Mouse (Mus musculus) cerebellum, adult 11 months (tissue): ENCODE data around the gene Ppp4c.

ENCODE experiments used
- DNase-seq: peaks from one replicate; pipeline ENCODE4 v3.0.0; 2022

The Ppp4c gene

GRCm38 (mm10) chr7:126801057-126801422 lies 8.7 kb upstream of the Ppp4c start:
- DNase-seq = no peak

DNA sequence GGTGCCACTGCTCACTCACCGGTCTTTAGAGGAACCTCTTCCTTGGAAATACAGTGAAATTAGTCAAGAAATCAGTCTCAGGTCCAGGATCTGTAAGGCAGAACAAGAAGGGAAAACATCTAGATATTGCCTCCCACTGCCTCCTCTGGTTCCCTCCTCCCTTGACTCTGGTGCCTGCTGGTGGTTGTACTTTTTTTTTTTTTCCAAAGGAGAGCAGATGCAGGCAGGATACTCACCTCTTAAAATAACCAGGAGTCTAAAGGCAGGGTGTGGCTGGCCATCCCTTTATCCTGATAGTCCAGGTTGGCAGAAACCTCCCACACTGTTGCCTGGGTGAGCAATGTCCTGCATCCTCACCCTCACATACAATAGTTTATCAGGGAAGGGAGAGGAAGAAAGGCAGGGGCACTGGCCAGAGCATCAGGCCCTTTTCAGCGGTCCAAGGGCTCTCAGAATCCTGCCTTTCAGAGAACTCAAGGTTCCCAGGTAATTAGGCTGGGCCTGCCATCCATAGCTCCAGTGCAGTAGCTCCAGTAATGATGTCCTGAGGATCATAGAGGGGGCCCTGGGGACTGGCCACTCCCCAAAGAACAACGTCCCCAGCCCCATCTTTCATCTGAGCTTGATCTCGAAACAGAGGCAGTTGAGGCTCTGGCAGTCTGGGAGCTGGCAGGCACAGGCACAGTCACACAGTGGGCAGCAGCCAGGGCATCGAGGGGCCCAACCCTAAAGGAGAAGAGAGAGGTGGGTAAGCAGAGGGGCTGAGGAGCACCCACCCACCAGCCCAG lies 8.2 kb upstream of the Ppp4c start:
- no peak for DNase-seq

GRCm38 (mm10) chr7:126799468-126800268 lies 7.4 kb upstream of the Ppp4c start:
- DNase-seq = peak; percentile 76

- DNase-seq = peak; percentile 97
These were observed 6.8 kb upstream of the Ppp4c start for GRCm38 (mm10) chr7:126799050-126799467.

DNA sequence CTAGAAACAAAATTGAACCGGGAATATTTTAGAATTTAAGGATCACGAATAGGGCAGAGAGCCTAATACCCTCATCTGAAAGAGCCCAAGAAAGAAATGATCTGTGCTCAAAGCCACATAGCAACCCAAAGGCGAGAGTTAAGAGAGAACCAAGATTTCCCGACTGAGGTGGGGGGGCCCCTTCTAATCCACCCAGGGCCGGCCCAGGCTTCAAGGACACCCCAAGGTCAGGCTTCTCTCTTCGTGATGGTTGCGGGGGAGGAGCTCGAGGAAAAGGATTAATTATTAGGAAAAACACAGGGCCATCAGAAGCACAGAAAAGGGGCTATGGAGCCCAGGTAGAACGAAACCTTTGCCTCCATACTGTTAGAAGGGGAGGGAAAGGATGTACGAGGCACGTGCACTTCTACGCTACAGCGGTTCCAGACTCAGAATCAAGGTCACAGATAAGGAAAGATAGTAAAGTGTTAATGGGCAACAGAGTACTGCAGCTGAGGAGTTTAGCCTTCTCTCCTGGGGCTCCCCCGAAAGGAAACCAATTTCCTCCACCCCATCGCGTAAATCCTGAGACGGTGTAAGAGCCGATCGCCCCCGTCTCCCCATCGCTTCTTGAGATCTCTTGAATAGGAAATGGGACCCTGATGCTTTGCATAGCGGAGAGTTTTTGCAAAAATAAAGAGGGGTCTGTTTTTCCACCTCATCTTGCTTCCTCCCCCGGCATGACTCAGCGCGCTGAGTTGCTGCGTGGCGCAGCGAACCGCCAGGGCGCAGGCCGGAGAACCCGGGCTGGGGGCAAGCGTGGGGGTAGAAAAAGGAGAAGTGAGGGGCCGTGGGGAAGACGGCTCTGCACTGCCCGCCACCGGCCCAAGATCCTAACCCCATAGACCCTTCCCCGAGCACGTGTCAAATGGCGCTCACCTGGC lies 6.1 kb upstream of the Ppp4c start:
- DNase-seq = peak; percentile 49

DNA sequence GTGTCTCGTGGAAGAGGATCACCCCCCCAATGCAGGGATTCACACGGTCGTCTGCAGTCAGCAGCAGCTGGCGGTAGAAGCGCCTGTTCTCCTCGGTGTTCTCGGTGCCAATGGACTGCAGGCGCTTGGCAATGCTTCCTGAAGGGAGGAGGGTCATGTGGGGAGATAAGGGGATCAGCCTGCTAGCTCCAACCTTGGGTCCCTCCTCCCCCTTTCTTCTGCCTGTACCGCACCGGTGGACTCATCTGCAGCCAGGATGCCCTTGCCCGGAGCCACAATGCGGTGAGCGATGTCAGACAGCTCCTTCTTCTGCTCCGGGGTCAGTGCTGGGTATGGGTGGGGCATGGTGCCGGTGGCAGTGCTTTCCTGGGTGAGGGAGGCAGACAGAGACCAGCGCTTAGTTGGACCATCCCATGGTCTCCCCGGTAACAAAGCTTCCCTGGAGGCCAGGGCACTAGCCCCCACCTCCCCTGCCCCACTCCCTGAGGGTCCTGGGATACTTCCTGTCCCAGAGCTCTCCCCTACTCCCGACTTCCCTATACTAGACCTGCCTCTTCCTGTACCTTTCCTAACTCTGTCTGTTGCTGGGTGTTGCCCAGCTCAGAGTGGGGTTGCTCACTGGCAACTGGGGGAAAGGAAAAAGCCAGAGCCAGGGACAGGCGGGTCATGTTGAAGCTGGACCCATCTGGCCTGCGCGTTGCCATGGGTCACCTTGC lies 5.3 kb upstream of the Ppp4c start, which contains the start of gene Fam57b:
TSS of gene Fam57b (plus strand) at position 258 of the 716 bp plus-strand sequence.
- DNase-seq = peak; percentile 52

DNA sequence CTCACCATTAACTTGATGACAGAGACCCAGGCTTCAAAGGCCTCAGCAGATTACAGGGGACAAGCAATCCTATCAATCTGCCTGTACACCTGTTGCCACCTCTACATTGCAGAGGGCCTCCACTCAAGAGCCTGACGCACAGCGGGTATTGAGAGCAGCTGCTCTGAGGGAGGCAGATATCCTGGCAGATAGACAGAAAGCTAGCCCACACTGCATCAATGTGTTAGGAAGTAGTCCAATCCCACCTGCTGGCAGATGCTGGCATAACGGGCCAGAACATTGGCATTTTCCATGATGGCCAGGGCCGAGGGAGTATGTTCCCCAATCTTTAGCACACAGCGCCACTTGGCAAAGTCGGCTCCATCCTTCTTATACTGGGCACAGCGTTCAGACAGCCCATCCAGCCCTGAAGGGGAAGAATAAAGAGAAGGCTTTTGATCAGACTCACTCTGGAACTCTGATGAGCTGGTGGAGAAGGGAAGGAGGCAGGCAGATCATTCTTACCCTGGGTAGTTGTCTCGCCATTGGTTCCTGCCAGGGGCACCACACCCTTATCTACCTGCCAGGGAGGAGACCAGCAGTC lies 4.1 kb upstream of the Ppp4c start:
- peak; percentile 64 for DNase-seq

DNA sequence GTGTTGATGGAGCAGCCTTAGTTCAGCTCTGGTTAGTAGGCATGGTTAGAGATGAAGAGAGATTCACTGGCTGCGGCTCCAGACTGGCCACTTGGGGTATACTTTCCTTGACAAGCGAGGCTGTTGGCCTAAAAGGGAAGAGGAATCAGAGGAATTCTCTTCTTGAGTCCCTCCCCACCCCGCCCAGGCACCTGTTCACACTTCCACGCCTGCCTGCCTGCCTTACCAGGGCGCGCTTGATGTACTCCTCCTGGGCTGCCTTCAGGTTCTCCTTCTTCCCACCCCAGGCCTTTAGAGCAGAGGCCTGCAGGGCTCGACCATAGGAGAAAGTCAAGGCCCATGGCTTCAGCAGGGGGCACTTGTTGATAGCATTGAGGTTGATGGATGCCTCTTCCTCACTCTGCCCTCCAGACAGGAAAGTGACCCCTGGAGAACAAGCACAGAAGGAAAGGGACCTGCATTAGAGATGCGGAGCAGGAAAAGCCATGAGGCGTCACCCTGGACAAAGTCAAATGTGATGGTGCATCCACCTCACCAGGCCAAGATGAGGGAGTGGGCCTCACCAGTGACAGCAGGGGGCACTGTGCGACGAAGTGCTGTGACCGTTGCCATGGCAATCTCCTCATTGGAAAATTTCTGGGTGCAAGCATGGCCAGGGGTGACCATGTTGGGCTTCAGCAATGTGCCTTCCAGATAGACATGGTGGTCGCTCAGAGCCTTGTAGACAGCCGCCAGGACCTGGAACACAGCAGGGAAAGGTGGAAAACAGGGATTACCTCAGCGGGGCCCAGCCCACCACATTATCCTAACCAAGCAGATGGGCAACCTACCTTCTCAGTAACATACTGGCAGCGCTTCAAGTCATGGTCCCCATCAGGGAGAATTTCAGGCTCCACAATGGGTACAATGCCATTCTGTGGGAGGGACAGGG lies 3.4 kb upstream of the Ppp4c start:
- no peak for DNase-seq

GRCm38 (mm10) chr7:126794271-126794605 lies 1.9 kb upstream of the Ppp4c start:
- DNase-seq = no peak

- DNase-seq = no peak
These were observed 1.4 kb upstream of the Ppp4c start for GRCm38 (mm10) chr7:126793456-126794270.

DNA sequence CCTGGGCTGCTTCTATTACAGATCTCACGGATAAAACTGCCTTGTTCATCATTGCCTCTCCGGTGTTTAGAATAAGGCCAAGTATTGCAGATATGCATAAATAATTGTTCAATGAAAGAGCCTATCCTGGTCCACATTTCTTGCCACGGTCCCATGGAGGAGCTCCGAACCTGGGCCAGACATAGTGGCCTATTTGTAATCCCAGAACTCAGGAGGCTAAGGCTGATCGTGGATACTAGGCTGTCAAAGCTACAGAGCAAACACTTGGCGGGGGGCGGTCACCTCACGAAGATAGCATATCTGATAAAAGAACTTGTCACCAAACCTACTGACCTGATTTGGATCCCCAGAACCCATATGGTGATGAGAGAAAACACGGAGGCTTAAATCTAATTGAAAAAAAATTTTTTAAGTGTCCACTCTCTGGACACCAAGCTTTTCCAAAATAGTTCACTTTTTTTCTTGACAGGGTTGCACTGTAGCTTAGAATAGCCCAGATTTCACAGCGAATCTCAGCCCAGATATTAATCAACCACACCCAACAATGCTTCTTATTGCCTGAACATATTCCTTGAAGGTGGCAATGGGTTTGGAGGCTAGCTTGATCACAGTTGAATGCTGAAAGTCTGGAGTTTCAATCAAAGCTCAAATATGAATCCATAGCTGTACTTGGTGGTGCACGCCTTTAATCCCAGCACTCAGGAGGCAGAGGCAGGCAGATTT lies 586 bp upstream of the Ppp4c start:
- DNase-seq = no peak

GRCm38 (mm10) chr7:126789141-126789540 lies 3.2 kb downstream of the Ppp4c start:
- DNase-seq = no peak

GRCm38 (mm10) chr7:126786142-126786541 lies 6.2 kb downstream of the Ppp4c start:
- no peak for DNase-seq

DNA sequence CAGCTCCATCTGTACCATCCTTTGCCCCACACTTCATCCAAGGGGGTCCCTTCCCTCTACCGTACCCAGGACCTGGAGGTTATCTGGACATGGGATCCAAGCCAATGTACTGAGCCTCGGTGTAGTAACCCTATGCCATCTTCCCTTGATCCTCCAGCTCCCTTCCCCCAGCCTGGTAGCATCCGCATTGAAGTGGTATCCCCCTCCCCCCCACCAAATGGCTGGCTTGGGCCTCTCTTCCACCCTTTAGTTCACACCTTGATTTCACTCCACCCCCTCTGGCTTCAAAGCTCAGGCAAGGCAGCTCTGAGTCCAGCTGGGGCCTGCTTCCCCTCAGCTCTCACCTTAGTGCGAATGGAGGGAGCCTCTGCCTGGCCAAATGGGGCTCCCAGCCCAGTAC lies 7.2 kb downstream of the Ppp4c start:
- DNase-seq = no peak

DNA sequence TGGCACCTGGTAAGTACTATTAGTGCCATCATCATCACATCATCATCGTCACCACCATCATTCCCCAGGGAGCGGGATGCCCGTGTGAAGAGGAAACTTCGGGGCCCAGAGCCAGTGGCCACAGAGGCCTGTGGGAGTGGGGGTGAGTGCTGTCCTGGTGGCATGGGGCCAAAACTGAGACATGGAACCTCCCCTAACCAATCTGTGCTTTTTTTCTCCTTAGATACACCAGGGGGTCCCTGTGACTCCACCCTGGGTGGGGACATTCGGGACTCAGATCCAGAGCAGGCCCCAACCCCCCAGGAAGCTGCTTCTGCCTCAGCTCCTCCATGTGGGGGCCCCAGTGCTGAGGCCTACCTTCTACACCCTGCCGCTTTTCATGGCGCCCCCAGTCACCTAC lies 7.8 kb downstream of the Ppp4c start:
- DNase-seq = no peak

GRCm38 (mm10) chr7:126782693-126783092 lies 9.6 kb downstream of the Ppp4c start:
- DNase-seq = no peak

- DNase-seq = no peak
These were observed 10.5 kb downstream of the Ppp4c start for GRCm38 (mm10) chr7:126781661-126782370.

GRCm38 (mm10) chr7:126780971-126781635 lies 11.2 kb downstream of the Ppp4c start, which contains the start of gene Tbx6:
TSS of gene Tbx6 (plus strand) at chr7:126781483.
- DNase-seq = peak; percentile 60
